Mouse (Mus musculus) gastrocnemius, postnatal 36 days (tissue): ENCODE data around the gene Angptl6. TPM values are rescaled to one million over a fixed set of nuclear protein-coding genes. Genes with fewer than 3 reads are reported as not detected.
A peak's percentile ranks its signal among the peaks of the same experiment; 100 is the strongest.

Source experiments
- DNase-seq, 2 experiments: peaks; one replicate each; pipeline ENCODE4 v3.0.0; 2022
- intact Hi-C: fragments of 180-260 bp; cut with DNase I; formaldehyde crosslinking; loops from one replicate; pipeline ENCODE4 v1.15.1; 2025
- long read RNA-seq, 2 experiments: library from polyadenylated mRNA; stranded (forward); transcript quantifications; one replicate each; pipeline ENCODE4 v2.0.0; 2021
- total RNA-seq, 2 experiments: library from RNA; stranded (reverse); gene quantifications; 2 replicates each; pipeline ENCODE4 v1.2.3; 2021

Angptl6 gene
- total RNA-seq: 1 to 10 TPM; 3.8 to 5.2 TPM
- long read RNA-seq, experiment 1, partial matches to known transcripts: 23 of 24 reads
- long read RNA-seq, experiment 1, other reads (novel, unspliced or antisense): 1 of 24 reads
- long read RNA-seq, experiment 2, partial matches to known transcripts: 19 of 19 reads
- long read RNA-seq, experiment 2, other reads (novel, unspliced or antisense): 0 of 19 reads

DNA sequence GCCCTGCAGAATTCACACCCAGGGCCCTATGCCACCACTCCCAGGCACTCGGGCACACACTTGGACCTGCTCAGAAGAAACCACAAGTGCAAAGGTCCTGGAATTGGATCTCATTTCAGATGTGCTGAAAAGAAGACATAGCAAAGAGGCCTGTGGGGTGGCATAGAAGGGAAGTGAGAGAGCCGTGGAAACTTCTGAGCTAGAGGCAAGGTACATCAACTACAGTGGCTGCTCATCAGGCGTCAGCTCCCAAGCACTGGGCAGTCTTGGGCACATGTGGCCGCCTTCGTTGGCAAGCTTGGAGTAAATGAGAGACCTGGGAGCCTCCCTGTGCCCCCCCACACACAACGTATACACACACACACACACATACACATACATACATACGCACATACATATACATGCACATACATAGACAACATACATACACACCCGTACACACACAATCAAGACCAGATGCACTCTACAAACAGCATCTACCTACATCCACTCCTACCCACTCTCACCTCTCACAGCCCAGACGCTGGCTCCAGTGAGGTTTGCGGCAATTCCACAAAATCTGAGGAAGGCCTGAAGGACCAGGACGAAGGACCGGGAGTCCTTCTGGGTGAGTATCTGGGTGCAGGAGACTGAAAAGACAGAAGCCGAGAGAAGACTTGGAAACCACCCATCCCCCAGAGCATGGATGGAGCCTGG is at the start of gene Angptl6:
Gene Angptl6 (minus strand): TSS at position 631 of the 696 bp plus-strand sequence.
- no peak for DNase-seq
- intact Hi-C loops: no loop called here

DNA sequence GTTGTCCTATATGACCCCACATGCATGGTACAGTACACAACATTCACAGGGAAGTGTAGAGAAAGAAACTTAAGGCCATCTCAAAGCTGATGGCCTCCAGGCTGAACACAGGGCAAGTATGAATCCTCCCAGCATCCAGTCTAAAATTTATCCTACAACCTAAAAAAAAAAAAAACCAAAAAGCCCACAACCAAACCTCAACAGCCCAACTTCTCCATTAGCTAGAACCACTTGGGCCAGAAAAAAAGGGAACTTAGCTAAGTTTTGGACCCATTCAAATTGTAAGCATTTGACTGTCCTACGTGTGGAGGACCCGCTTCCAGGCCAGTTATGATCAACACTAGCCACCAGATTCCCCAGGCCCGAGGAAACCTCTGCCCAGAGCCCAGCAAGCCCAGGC is 43.7 kb upstream of the Angptl6 start:
- intact Hi-C loops: no loop called here
- no peak for DNase-seq

DNA sequence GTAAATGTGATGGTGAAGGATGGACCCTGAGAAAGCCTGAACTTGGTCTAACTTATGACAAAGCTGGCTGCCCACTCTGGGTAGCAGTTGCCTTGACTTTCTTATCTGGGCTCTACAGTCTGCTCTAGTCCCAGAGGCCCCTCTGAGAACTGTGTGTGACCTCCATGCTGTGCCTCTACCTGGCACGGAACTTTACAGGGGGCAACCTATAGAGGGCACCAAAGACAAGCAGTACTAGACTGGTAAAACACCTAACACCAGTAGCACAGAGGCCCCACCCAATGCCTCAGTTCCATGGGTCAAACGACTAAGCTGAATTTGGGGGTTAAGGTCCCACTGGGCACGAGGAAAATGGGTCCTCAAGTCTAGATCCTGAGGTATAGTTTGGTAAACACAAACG is 36.6 kb upstream of the Angptl6 start:
- DNase-seq: no peak
- intact Hi-C loops: loop anchor here (10.0 kb wide), 1 partner anchor 489 kb away; no protein-coding TSS in a partner anchor

DNA sequence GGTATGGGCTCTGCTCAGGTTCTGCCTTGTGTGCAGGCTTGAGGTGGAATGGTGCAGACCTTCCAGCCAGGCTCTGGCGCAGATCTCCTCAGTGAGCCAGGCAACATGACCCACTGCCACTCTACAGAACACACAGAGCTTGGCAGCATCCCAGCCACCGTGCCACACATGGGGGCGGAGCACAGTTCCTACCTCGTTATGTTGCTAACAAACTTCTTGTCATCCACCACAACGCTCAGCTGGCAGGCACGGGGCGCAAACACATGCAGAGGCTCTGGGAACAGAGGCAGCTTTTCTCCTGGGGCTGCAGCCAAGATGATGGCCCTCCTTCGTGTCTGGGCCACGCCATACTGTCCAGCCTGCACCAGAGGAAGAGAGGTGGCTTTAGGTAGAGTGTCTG is 30.4 kb upstream of the Angptl6 start:
- intact Hi-C loops: loop anchor here (10.0 kb wide), 1 partner anchor 495 kb away; no protein-coding TSS in a partner anchor

DNA sequence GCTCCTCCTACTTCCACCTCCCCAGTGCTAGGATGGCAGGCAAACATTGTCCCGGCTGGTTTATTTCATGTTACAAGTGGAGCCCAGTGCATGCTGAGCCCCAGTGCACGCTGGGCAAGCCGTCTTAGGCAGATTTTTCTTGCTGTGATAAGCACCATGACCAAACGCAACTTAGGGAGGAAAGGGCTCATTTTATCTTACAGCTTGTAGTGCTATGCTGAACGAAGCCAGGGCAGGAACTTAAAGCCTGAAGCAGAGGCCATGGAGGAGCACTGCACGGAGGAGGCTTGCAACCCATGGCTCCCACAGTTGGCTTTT is 22.6 kb upstream of the Angptl6 start:
- no peak for DNase-seq

More for the DNA sequence above, 30.4 kb upstream of the Angptl6 start:
- DNase-seq: no peak

DNA sequence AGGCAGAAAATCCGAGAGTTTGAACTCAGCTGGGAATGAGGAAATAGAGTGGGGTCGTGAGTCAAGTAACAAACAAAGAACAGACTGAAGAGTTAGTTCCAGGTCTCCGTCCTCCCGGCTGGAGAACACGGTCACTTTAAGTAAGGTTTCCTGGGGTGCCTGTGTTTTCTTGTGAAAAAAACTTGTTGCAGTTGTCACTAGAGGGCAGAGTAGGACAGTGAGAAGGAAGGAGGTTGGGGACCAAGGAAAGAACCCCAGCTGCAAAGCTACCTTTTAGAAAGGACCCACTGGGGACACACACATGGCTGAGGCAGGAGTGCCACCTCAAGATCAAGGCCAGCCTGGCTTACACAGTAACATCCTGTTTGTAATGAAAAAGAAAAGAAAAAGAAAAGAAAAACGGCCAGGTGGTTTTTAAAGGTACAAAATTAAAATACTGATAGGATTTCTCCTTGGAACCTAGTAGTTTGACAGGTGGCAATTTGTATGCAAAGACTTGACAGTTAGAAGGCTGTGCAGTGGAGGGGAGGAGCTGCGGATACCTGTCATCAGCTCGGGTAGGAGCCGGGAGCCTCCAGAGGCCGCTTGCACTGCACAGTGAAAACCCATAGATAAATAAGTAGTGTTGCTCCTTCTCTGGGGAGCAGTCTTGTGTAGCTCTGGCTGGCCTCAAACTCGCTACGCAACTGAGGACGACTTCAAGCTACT is 22.1 kb upstream of the Angptl6 start:
- DNase-seq: no peak
- intact Hi-C loops: loop anchor here (2.0 to 5.0 kb wide), 2 partner anchors 96 to 233 kb away; no protein-coding TSS in a partner anchor

More for the DNA sequence above, 22.6 kb upstream of the Angptl6 start:
- intact Hi-C loops: loop anchor here (2.0 to 5.0 kb wide), 2 partner anchors 95 to 233 kb away; no protein-coding TSS in a partner anchor

DNA sequence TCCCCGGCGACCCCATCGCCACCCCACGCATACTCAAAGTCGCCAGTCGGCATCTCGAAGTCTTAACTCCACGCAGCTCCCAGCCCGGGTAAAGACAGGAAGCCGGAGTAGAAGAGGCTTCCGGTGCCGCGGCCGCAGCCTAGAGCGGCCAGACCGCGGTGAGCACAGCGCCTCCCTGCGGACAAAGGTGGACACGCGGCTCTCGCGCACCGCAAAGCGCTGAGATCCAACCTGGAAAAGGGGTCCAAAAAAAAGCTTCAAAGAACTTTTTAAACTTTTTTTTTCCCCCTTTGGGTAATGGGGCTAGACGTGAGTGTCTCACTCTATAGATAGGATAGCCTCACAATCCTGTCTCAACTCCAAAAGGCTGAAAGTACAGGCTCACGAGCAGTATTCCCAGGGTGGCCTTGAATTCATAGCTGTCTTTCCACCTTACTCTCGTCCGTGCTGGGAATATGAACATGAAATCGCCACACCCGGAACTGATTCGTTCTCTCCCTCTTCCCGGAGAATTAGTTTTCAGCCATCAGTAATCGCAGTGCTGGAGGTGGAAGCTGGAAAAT is 19.1 kb upstream of the Angptl6 start, which contains the start of gene Eif3g:
Gene Eif3g (minus strand): TSS at position 113 of the 563 bp plus-strand sequence.
- peak; percentile 76 to 77 for DNase-seq
- intact Hi-C loops: no loop called here

DNA sequence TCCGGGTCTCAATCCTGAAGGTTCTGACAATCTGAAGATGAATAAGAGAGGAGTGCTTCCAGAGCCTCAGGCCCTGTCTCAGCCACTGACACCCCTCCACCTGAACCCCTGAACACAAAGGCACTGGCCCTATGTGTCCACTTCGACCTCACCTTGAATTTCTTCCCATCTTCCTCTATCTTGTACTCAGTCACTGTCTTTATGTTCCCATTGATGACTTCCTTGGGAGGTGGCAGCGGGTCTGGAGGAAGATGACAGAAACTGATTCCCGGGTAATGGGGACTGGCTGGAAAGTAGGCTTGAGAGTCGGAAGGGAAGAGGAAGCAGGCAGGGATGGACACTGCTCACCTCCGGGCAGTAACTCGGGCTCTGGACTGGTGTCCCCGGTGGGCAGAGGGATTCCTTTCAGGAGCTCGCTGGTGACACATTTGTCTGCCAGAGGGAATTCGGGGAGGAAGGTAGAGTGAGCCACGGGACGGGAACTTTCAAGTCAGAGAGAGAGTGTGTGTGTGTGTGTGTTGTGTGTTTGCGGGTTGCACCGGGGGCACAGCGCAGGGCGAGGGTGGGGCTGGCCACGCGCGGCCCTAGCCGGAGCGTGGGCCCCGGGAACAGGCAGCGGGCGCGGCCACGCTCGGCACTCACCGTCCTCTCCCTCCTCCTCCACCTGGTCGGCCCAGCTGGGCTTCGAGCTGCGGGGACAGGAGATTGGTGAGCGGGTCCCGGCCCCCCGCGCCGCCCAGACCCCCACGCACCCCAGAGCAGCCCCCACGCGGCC is 18.4 kb upstream of the Angptl6 start:
- no peak for DNase-seq
- intact Hi-C loops: no loop called here

DNA sequence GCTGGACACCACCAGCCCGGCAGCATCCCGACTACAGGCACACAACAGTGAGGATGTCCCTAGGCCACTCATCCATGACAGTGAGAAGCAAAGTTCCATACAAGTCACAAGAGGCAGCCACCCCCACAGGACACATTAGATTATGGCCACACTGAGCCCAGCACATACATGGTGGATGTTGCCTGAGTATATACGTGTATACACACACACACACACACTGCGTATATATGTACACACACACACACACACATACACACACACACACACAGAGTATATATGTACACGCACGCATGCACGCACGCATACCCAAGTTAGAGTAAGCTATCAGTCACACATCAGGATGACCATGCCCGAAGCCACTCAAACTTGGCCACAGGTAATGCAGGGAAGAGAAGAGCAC is 15.9 kb upstream of the Angptl6 start:
- intact Hi-C loops: no loop called here
- no peak for DNase-seq

DNA sequence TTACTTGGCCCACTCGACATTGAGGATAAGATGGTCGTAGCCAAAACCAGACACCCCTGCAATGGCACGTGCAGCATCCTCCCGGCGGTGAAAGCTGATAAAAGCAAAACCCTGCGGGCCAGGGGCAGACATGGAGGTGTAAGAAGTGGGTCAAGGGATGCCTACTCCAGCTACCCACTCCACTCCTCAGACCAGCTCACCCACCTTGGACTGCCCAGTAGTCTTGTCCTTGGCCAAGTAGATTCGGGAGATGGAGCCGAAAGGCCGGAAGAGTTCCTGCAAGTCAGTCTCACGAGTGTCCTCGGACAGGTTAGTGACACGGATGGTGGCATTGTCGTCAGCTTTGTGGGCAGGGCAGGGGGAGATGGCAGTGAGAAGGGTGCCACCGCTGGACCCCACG is 15.1 kb upstream of the Angptl6 start:
- intact Hi-C loops: no loop called here
- DNase-seq: no peak

DNA sequence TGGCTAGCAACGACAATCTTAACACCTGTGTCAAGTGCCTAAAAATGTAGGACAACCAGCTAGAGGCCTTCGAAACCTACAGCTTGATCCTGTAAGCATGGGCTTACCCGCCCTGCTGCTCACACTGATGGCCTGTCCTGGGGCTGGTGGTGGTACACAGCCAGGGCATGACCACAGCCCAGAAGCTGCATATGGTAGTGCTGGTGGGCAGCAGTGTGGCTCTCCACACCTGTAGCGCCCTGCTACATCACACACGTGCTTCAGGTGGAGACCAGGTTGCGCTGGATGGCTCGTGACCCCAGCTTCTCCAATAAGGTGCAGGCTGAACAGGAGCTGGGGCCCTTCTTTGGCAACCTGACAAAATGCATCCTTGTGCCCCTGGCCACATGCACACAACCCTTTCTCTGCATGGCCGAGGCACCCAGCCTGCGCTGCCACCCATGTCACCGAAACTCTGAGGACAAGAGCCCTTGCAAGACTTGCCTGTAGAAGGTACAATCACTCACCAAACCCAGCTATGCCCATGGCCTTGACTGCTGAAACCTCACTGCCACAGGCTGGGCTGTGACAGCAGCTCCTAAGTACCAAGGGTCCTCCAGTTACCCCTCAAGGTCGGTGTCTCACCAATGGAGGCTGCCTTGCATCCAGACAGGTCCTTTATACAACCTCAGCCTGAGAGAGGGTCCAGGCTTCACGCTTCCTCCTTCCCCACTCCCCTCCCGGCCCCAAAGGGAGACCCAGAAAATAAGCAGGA is 14.2 kb upstream of the Angptl6 start:
- no peak for DNase-seq
- intact Hi-C loops: no loop called here

DNA sequence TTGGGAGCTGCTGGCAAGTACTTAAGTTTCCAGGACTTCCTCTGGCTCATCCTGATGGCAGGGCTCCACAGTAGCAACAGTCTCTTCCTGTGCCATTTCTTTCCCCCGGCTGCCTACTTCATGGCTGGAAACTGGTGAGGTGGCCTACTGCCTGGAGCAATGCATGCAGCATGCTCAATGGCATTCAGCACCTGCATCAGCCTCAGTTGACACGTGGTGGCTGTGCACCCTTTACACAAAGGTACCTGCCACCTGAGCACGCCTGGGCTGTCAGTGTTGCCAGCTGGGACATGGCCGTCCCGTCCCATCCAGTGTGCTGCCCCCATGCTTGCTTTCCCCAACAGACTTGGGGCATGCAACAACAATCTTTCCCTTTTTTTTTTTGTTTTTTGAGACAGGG is 13.5 kb upstream of the Angptl6 start:
- DNase-seq: no peak
- intact Hi-C loops: no loop called here

DNA sequence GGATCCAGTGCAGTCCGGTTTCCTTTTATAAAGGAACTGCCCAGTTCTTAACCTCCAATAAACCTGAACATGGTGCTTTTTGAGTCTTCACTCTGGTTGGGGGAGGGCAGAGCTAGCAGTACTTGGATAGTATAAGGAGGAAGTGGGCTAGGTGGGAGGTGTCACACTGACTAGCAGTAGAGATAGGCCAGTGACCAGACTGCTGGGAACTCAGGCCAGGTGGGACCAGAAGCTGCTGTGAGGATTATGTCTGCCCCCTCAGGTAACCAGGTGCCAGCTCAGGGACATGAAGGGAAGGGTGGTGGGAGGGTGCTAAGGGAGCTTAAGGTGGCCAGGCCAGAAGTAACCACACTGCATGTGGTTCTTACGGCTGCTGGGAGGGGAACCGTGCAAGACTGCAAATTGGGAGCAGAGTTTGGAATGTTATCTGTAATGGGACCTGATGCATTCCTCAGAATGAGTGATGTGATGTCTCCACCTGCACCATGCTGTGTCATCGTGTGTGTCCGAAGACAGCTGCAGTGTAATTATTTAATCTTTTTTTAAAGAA is 12.7 kb upstream of the Angptl6 start:
- intact Hi-C loops: no loop called here
- DNase-seq: no peak

DNA sequence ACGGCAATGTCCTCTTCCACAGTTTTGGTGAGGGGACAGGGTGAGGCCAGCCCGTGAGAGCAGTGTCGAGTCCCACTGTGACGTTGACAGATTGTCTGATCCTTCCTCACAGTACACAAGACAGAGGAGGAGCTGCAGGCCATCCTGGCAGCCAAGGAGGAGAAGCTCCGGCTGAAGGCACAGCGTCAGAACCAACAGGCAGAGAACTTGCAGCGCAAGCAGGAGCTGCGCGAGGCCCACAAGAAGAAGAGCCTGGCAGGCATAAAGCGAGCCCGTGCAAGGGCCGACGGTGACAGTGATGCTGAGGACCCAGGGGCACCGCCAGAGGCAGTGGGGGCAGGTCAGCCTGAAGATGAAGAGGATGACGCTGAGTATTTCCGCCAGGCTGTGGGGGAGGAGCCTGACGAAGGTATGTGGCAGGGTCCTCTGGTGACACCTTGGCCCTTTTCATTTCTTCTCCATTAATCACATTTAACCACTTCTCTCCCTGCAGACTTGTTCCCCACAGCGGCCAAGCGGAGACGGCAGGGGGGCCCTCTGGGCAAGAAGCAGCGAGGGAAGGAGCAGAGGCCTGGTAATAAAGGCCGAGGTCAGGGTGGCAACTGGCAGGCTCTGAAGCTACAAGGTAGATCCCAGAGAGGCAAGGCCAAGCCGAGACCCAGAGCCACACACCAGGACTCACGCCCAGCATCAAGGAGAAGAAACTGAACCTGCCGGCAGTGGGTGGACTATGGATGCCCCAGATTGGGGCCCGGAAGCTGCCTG is 12.0 kb upstream of the Angptl6 start:
- intact Hi-C loops: no loop called here
- no peak for DNase-seq

DNA sequence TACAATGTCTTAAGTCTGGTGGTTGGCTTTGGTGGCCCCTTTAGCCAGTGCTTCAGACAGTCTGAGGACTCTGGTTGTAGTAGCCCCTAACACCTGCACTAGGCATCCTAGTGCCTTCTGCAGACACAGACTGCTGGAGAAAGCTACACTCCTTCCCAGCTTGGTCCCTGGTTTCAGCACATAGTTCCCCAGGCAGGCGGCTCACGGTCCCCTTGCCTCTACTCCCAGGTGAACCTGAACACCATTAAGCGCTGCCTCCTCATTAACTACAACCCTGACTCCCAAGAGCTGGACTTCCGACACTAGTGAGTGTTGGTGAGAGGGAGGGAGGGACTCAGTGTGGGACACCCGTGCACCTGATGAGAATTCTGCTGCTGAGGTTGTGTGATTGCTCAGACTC is 10.9 kb upstream of the Angptl6 start:
- no peak for DNase-seq
- intact Hi-C loops: no loop called here

DNA sequence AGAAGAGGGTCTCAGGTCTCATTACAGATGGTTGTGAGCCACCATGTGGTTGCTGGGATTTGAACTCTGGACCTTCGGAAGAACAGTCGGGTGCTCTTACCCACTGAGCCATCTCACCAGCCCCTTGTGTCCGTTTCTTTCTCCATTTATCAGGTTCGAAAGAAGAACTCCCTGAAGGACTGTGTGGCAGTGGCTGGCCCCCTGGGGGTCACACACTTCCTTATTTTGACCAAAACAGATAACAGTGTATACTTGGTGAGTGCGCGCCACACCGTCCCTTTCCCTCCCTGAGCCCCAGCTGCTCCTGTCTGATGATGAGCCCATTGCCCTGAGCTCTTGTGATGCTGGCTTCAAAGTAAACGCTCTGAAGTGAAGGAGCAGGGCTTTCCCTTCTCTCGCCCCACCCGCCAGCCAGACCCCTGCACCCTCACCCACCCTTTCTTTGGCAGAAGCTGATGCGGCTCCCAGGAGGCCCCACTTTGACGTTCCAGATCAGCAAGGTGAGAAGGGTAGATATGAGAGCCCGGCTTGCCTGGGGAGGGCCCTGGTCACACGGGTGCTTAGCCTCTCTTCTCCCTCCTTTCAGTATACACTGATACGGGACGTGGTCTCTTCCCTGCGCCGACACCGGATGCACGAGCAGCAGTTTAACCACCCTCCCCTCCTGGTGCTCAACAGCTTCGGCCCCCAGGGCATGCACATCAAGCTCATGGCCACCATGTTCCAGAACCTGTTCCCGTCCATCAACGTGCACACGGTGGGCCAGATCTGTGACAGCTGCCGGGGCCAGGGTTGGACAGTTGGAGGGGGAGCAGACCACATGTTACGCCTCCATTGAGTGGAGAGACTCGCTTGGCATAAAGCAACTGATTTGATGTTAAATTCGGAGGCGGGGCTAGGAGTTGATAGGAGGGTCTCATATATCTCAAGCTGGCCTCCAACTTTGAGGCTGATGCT is 9.9 kb upstream of the Angptl6 start:
- no peak for DNase-seq
- intact Hi-C loops: no loop called here

DNA sequence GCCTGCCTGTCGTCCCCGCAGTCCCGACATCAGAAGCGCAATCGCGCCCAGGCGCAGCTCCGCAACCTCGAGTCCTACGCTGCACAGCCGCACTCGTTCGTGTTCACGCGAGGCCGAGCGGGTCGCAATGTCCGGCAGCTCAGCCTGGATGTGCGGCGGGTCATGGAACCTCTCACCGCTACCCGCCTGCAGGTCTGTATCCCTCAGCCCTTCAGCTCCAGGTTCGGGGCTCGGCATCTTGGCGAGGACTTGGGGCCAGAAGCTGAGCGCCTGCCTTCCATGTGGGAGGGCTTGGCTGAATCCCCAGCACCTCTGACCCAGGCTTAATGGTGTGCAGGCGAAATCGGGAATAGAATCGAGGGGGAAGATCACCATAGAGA is 8.8 kb upstream of the Angptl6 start:
- DNase-seq: no peak
- intact Hi-C loops: no loop called here
